Mouse (Mus musculus) layer of hippocampus, postnatal 14 days (tissue): ENCODE measurements around the gene Fmnl2. TPM values are rescaled to one million over a fixed set of nuclear protein-coding genes. Genes with fewer than 3 reads are reported as not detected.

Experiments used
- DNase-seq, 2 experiments: peaks; one replicate each; pipeline ENCODE4 v3.0.0; 2021 to 2022; ENCODE audit warnings: low spot score in 2 of 2, mixed read lengths in 1 of 2
- total RNA-seq, 2 experiments: library from RNA; stranded (reverse); gene quantifications; 2 replicates each; pipeline ENCODE4 v1.2.3; 2021

Fmnl2 gene
- total RNA-seq, 2 experiments from 2014 or later: 52.5 to 53.8 TPM

GRCm38 (mm10) chr2:52862760-52863124 lies 5.1 kb downstream of the Fmnl2 start:
- no peak for DNase-seq

DNA sequence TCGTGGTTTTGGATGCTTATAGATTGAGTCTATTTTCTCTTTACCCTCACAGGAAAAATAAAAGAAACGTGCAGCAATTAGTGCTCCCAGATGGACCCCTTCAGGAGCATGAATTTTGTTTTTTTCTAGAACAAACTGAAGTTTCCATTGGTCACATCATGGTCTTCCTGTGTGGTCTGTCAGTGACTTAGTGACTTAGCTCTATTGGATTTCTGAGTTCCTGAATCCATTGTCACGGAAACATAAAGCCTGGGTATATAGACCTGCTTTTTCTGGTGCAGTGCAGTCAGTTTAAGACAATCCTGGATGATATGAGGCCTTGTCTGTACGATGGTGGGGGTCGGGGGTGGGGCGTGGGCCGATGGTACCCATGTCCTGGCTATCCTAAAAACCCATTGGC lies 7.0 kb downstream of the Fmnl2 start:
- no peak for DNase-seq

- no peak for DNase-seq
Measured at GRCm38 (mm10) chr2:52866151-52866550, 8.5 kb downstream of the Fmnl2 start.

DNA sequence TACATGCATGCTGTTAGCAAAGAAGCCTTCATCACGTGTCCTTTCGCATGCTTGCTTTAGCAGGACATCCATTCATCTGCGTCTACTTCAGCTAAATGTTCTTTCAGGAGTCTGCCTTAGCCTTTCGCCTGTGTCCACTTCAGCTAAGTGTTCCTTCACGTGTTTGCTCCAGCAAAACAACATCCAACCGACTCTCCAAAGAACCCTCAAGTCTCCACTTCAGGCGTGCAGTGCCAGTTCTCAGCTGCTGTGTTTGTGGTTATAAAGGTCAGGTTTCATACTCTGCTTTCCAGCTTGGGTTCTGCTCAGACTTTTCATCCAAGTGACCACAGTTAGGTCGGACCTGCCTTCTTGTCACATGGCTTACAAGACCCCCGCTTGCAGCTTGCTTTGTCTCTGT lies 10.1 kb downstream of the Fmnl2 start:
- DNase-seq: no peak

DNA sequence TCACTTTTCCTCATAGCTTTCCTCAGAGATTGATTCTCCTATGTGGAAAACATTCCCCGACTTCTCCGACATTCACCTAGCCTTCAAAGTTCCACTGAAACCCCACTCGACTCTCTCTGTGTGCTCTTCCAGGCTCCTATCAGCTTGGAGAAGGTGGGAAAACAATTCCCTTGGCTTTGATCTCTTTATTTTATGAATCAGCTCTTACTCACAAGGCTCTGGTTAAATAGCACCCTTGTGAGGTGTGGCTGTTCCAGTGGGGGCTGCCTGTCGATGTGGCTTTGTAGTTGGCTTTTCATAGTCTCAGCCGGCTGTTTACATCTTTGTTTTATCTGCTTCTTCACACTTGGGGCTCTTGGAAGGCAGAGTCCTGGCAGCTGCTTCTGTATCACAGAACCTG lies 10.5 kb downstream of the Fmnl2 start:
- no peak for DNase-seq

- no peak for DNase-seq
Measured at GRCm38 (mm10) chr2:52872636-52873035, 15.0 kb downstream of the Fmnl2 start.

DNA sequence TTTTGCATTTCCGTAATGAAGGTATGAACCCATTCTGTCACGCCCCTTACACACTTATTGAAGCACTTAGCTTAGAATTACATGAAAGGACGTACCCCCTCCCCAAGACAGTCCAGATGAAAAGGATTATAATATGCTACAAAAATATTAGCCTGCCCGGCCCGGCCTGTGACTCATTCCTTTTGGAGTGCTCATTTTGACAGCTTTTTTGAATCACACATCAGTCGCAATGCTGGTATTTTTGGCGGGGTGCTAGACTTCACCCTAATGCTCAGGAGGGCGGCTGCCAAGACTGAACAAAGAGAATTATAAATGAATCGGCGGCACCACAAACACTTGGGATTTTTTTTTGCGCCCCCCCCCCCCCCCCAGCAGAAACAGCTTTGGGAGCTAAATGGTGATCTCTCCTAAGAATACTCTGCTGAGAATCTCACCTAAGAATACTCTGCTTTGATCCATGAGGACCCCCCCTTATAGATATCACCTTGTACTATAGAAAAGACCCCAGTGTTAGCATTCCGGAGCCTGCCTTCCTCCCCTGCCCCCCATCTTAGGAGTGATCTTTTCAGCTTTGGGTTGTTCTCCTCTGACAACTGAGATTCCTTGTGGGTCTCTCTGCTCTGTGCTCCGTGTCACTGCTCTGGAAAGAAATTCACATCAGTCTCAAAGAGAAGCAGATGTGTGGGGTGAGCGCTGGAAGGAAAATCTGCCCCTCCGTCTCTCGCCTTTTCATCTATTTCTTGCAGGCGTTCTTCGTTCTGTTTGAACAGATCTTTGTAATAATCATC lies 15.8 kb downstream of the Fmnl2 start:
- peak in 1 of 2 experiments; percentile 76 for DNase-seq

DNA sequence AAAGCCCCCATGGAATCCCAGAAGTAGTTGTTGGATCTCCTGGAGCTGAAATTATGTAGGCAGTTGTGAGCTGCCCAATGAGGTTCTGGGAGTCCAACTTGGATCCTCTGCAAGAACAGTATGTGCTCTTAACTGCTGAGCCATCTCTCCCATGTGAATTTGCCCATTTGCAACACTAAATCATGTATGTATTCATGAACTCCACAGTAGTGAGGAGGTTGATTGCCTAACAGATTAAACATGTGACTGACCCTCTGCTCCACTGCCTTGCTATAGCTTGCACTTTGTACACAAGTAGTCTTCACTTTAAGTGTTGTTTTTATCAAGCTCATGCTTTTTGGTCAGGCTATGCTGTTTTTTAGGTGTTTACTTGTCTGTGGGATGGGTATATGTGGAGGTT lies 17.1 kb downstream of the Fmnl2 start:
- DNase-seq: no peak

GRCm38 (mm10) chr2:52875801-52876200 lies 18.1 kb downstream of the Fmnl2 start:
- DNase-seq: no peak

- DNase-seq: no peak
Measured at GRCm38 (mm10) chr2:52883401-52883800, 25.7 kb downstream of the Fmnl2 start.

- DNase-seq: no peak
Measured at GRCm38 (mm10) chr2:52884082-52884481, 26.4 kb downstream of the Fmnl2 start.

DNA sequence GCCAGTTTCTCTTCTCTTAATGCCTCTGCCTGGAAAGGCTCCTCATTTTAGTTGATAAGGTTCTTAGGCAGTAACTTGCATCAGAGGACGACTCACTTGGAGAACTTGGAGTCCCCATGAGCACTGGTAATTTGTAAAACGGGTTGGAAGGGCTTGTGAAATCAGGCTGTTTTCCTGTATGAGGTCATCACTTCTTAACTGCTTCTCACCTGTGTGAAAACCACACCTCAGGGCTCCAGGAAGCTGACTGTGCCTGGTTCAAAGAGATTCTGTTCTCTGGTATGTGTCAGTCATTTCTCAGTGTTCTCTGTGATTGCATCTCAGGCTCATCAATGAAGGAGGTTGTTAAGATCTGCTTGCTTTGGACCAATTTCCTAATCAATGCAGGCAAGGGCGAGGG lies 27.4 kb downstream of the Fmnl2 start:
- DNase-seq: no peak

DNA sequence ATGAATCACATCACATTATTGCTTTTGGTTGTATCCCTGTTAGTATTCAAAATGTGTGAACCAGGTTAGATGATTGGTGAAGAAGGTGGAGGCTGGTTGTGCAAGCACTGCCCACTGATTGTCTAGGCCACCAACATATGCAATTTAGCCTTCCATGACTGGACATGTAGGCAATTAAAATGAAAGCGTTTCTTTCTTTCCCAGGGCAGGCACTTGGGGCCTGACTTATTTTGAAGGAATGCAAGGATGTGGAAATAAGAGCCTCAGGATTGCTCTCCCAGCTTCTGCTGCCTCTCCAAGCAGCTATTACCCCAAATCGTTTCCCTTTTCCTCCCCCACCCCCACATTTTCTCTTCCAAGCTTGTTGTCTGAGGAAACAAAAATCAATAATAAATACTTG lies 29.6 kb downstream of the Fmnl2 start:
- no peak for DNase-seq

GRCm38 (mm10) chr2:52891115-52891514 lies 33.5 kb downstream of the Fmnl2 start:
- no peak for DNase-seq

- no peak for DNase-seq
Measured at GRCm38 (mm10) chr2:52891744-52892143, 34.1 kb downstream of the Fmnl2 start.

GRCm38 (mm10) chr2:52894983-52895621 lies 37.4 kb downstream of the Fmnl2 start:
- no peak for DNase-seq

GRCm38 (mm10) chr2:52896995-52897394 lies 39.3 kb downstream of the Fmnl2 start:
- no peak for DNase-seq

- DNase-seq: no peak
Measured at GRCm38 (mm10) chr2:52900780-52901179, 43.1 kb downstream of the Fmnl2 start.

DNA sequence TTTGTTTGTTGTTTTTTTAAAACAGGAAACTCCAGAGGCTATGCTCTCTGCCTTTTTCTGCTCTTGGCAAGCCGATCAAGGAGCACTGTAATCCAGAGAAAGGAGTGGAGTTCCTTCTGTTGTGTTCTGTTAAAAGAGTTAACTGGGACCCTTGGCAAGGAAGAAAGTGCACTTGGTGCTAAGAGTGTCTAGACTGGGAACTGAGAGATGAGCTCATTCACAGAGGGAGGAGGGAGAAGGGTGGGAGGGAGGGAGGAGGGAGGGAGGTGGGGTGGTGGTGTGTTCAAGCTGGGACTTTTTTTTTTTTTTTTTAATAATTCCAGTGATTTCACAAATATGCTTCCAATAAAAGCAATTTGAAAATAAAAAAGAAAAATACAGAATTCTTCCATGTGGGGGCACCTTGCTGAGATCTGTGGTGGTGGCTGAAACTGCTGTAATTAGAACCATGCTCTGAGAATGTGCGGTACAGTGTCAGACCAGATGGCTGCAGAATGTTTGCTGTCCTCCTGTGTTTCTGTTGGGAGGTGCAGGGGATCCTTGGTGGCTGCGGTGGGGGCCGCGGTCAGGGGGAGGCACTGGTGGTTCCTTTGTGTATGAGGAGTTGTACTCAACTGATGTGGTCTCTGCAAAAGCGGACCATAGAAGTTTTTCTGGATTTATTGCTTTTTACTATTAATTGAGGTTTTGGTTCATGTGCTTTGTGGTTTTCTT lies 43.8 kb downstream of the Fmnl2 start:
- peak in 1 of 2 experiments; percentile 12 for DNase-seq

- no peak for DNase-seq
Measured at GRCm38 (mm10) chr2:52902456-52902855, 44.8 kb downstream of the Fmnl2 start.

- no peak for DNase-seq
Measured at GRCm38 (mm10) chr2:52903228-52903963, 45.7 kb downstream of the Fmnl2 start.

DNA sequence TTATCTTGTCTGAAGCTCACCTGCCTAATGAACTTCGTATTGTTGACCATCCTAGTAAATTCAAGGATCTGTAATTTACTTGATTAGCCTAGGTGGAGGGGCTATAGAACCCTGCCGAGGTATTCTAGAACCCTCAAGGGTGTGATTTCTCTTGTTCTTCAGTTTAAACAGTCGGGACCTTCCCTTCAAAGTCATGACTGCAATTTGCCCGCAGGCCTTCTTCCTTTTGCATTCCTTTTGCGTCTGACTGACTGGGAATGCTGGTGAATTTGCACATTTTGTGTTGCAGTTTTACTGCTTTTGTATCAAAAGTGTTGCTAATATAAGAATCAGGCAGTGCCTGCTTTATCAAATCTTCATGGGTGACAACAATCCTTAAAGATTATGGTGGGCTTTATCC lies 46.9 kb downstream of the Fmnl2 start:
- no peak for DNase-seq
